Mouse (Mus musculus) intestine, embryonic 14.5 days (tissue): ENCODE results near the gene Prkcb. TPM values are rescaled to one million over a fixed set of nuclear protein-coding genes. Genes with fewer than 3 reads are reported as not detected.

Experiments
- ATAC-seq: fragments of 200-750 bp; cut with Nextera tagmentation; replicated peaks from 2 replicates; pipeline ENCODE4 v1.8.0; 2017; ENCODE audit warnings: low read depth, moderate number of reproducible peaks, moderate TSS enrichment, moderate library complexity; ENCODE audit not compliant: low FRiP score, low TSS enrichment
- DNase-seq: peaks from one replicate; pipeline ENCODE4 v3.0.0-alpha.2; 2018; ENCODE audit warnings: low spot score
- H3K27ac ChIP-seq: fragments of 300-500 bp; sonication (generic); 2 replicates; pipeline ENCODE4 v1.5.1; 2014; ENCODE audit warnings: low read depth, mild to moderate bottlenecking, control low read depth
- H3K27me3 ChIP-seq: fragments of 300-500 bp; sonication (generic); replicated peaks from 2 replicates; pipeline ENCODE4 v1.6.1; 2014; ENCODE audit warnings: low read length, control low read depth; ENCODE audit not compliant: control insufficient read depth, insufficient read depth
- H3K36me3 ChIP-seq: fragments of 300-500 bp; sonication (generic); 2 replicates; pipeline ENCODE4 v1.6.1; 2014; ENCODE audit warnings: low read length, control low read depth; ENCODE audit not compliant: control insufficient read depth, insufficient read depth
- H3K4me1 ChIP-seq: fragments of 300-500 bp; sonication (generic); replicated peaks from 2 replicates; pipeline ENCODE4 v1.6.1; 2014; ENCODE audit warnings: low read length, control low read depth, mixed read lengths; ENCODE audit not compliant: control insufficient read depth, insufficient read depth
- H3K4me2 ChIP-seq: fragments of 300-500 bp; sonication (generic); 2 replicates; pipeline ENCODE4 v1.6.1; 2014; ENCODE audit warnings: low read length
- H3K4me3 ChIP-seq: fragments of 300-500 bp; sonication (generic); 2 replicates; pipeline ENCODE4 v1.5.1; 2014; ENCODE audit warnings: low read depth, low read length, control low read depth, mixed read lengths
- H3K9ac ChIP-seq: fragments of 300-500 bp; sonication (generic); 2 replicates; pipeline ENCODE4 v1.6.1; 2014; ENCODE audit warnings: mild to moderate bottlenecking, low read length
- H3K9me3 ChIP-seq: fragments of 300-500 bp; sonication (generic); 2 replicates; pipeline ENCODE4 v1.6.1; 2016; ENCODE audit warnings: low read length, control low read depth; ENCODE audit not compliant: control insufficient read depth
- WGBS: fragments of 180-500 bp; shearing (Covaris S2); extraction: QIAGEN DNeasy Blood & Tissue Kit; methylation state at CpG from one replicate; pipeline ENCODE4 v1.1.7; 2014; 5-methylcytosine and 5-hydroxymethylcytosine counted together
- polyA plus RNA-seq: library from polyadenylated mRNA; unstranded; fragments of >200 nt; fragmentation: Nextera tagmentation; extraction: Ambion mirVana; gene quantifications from 2 replicates; pipeline ENCODE4 v1.2.1, GENCODE M21; 2014

The Prkcb gene
- polyA plus RNA-seq, 1 experiment from 2014 or later: 19.0 TPM

DNA sequence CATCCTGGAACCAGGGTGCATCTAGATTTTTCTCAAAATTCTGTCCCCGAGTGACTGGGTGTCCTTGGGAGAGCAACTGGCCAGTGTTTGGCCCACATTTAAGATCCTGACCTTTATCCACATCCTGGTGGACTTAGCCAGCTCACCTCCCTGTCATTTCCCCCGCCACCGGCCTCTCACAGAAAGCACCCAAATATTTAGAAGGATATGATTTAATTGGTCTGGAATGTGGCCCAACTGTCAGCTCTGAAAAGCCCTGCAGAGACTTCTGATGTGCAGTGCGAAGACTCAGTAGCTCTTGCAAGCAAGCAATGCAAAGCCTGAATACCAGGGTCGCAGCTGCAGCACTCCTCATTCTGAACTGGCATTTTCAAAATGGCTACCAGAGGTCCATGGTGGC is 274.0 kb downstream of the Prkcb start:
- WGBS: 46% methylated on average over 5 of the region's 5 CpGs
- DNase-seq (no peak), ATAC-seq (no peak)

GRCm38 (mm10) chr7:122565371-122565770 is 276.8 kb downstream of the Prkcb start:
- Histone ChIP-seq H3K4me2 (no peak overlapping the region), H3K4me1 (no peaks in the 10 kb centered on the region), H3K36me3 (no peaks in the 10 kb centered on the region), H3K27ac (no peak overlapping the region), H3K4me3 (no peak overlapping the region), H3K9ac (no peak overlapping the region), H3K27me3 (no peaks in the 10 kb centered on the region), H3K9me3 (no peaks in the 10 kb centered on the region)
- WGBS: 79% methylated on average over 1 of the region's 1 CpGs
- DNase-seq (no peak), ATAC-seq (no peak)

More for the DNA sequence above, 274.0 kb downstream of the Prkcb start:
- Histone ChIP-seq H3K27ac (no peak overlapping the region), H3K36me3 (no peaks in the 10 kb centered on the region), H3K4me1 (0 out of 2 replicates have a peak, but pooled peaks cover 3% of the 10 kb centered on the region), H3K9me3 (no peaks in the 10 kb centered on the region), H3K4me2 (no peak overlapping the region), H3K4me3 (no peak overlapping the region), H3K9ac (no peak overlapping the region), H3K27me3 (no peaks in the 10 kb centered on the region)

DNA sequence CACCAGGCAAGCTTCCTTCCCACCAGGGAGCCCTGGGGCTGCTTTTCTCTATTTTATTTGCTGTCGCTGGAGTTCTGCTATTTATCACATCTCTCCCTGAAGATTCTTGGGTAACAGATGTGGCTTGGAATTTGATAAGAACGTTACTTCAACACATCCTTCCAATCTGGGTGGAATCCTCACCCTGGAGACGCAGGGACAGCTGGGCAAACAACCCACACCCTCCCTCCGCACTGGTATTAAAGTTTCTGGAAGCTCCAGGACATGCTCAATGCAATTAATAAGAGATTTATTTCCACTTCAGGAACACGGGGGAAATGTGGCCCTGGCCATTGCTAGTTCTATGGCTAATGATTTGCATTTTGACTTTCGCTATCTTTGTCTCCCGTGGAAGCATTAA is 277.5 kb downstream of the Prkcb start:
- H3K4me1 ChIP-seq: no peaks in the 10 kb centered on the region
- no peak overlapping the region for H3K27ac ChIP-seq
- no peaks in the 10 kb centered on the region for H3K27me3 ChIP-seq
- no peak overlapping the region for H3K9ac ChIP-seq
- no peak overlapping the region for H3K4me3 ChIP-seq
- no peaks in the 10 kb centered on the region for H3K36me3 ChIP-seq
- no peak overlapping the region for H3K4me2 ChIP-seq
- ATAC-seq (no peak), DNase-seq (no peak)
- WGBS: 34% methylated on average over 7 of the region's 7 CpGs
- no peaks in the 10 kb centered on the region for H3K9me3 ChIP-seq

DNA sequence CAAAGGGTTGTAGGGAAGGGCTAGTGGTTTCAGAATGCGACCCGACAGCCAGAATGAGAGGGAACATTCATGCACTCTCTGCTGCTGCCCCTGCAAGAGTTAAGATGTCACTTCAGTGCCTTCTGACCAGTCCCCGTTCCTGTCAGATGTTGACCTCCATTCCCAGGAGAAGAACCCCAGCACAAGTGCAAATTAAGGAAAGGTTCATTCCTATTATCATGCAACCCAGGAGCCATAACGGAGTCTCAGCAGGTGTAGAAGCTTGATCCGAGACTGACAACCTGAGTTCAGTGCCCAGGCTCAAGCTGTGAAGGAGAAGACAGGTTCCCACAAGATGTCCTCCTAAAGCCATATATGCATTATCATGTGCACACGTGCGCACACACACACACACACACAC is 280.2 kb downstream of the Prkcb start:
- Histone ChIP-seq H3K9me3 (no peaks in the 10 kb centered on the region), H3K36me3 (no peaks in the 10 kb centered on the region), H3K4me2 (no peak overlapping the region), H3K9ac (no peak overlapping the region), H3K27ac (no peak overlapping the region), H3K27me3 (no peaks in the 10 kb centered on the region), H3K4me1 (no peaks in the 10 kb centered on the region), H3K4me3 (no peak overlapping the region)
- DNase-seq (no peak), ATAC-seq (no peak)
- 87% methylated on average over 7 of the region's 7 CpGs for WGBS

DNA sequence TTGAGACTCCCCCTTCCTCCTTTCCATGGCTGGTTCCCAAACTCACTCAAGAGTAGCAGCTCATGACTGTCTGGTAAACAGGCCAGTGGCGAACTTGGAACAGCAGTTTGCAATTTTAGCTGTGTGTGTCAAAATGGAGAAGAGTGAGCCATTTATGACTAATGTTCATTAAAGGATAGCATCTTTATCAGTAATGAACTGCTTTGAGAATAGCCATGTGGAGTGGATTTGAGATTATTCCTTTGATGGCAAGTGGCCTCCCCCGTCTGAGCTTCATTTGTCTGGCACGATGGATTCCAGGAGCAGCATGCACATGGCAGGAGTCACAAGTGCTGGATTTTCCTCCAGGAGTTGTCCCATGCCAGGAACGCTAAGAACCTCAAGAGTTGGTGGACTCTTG is 281.9 kb downstream of the Prkcb start:
- no peak for DNase-seq

GRCm38 (mm10) chr7:122573101-122573635 is 284.6 kb downstream of the Prkcb start:
- Histone ChIP-seq H3K27me3 (no peaks in the 10 kb centered on the region), H3K4me1 (0 out of 2 replicates have a peak, but pooled peaks cover 4% of the 10 kb centered on the region), H3K4me3 (no peak overlapping the region), H3K9ac (no peak overlapping the region), H3K36me3 (no peaks in the 10 kb centered on the region), H3K4me2 (no peak overlapping the region), H3K9me3 (no peaks in the 10 kb centered on the region), H3K27ac (no peak overlapping the region)
- DNase-seq (no peak), ATAC-seq (no peak)
- whole genome bisulfite sequencing: 89% methylated on average over 3 of the region's 3 CpGs

More for the DNA sequence above, 281.9 kb downstream of the Prkcb start:
- Histone ChIP-seq H3K27me3 (no peaks in the 10 kb centered on the region), H3K27ac (no peak overlapping the region), H3K4me2 (no peak overlapping the region), H3K9me3 (no peaks in the 10 kb centered on the region), H3K4me3 (no peak overlapping the region), H3K9ac (no peak overlapping the region), H3K4me1 (0 out of 2 replicates have a peak, but pooled peaks cover 4% of the 10 kb centered on the region), H3K36me3 (no peaks in the 10 kb centered on the region)
- ATAC-seq: no peak
- 58% methylated on average over 4 of the region's 4 CpGs for WGBS

- DNase-seq (no peak), ATAC-seq (no peak)
- 0 out of 2 replicates have a peak, but pooled peaks cover 4% of the 10 kb centered on the region for H3K4me1 ChIP-seq
- H3K36me3 ChIP-seq: no peaks in the 10 kb centered on the region
- 79% methylated on average over 7 of the region's 7 CpGs for WGBS
- no peak overlapping the region for H3K9ac ChIP-seq
- H3K27me3 ChIP-seq: no peaks in the 10 kb centered on the region
- no peak overlapping the region for H3K27ac ChIP-seq
- no peaks in the 10 kb centered on the region for H3K9me3 ChIP-seq
- no peak overlapping the region for H3K4me2 ChIP-seq
- no peak overlapping the region for H3K4me3 ChIP-seq
These were observed 285.9 kb downstream of the Prkcb start for GRCm38 (mm10) chr7:122574418-122574817.

DNA sequence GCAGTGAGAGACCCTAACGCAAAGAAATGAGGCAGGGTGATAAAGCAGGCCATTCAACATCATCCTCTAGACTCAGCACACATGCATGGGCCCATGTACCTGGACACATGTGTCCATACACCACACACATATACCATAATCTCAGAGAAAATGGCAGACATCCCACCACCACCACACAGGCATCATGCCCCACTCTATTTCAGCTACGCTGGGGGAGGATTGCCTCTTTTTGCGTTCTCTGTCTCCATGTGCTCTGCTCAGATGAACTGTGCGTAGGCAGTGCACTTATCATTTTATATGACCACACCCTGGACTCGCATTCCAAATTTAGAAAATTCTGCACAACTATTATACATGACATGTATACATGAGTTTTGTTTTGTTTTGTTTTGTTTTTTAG is 286.5 kb downstream of the Prkcb start:
- ATAC-seq: no peak
- Histone ChIP-seq H3K4me3 (no peak overlapping the region), H3K36me3 (no peaks in the 10 kb centered on the region), H3K27me3 (no peaks in the 10 kb centered on the region), H3K4me2 (no peak overlapping the region), H3K4me1 (0 out of 2 replicates have a peak, but pooled peaks cover 4% of the 10 kb centered on the region), H3K9ac (no peak overlapping the region), H3K27ac (no peak overlapping the region), H3K9me3 (no peaks in the 10 kb centered on the region)
- 81% methylated on average over 5 of the region's 5 CpGs for WGBS
- no peak for DNase-seq

DNA sequence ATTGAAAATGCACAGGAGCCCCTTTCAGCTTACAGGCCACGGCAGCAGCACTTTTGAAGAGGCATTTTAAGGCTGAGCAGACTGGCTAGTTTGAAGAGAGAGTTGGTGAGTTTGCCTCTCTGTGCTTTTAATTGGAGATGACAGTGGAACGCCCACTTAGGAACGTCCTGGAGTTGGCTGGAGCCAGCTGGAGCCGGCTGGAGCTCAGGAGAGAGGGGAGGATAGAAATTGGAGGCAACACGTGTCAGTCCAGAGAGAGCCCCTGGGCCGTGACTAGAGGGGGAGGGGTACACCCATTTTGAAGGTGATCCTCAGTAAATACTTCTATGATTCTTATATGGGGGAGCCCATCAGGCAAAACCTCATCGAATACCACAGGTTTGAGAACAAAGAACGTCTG is 287.0 kb downstream of the Prkcb start:
- Histone ChIP-seq H3K27me3 (no peaks in the 10 kb centered on the region), H3K9ac (no peak overlapping the region), H3K27ac (no peak overlapping the region), H3K4me3 (no peak overlapping the region), H3K4me1 (0 out of 2 replicates have a peak, but pooled peaks cover 4% of the 10 kb centered on the region), H3K4me2 (no peak overlapping the region), H3K36me3 (no peaks in the 10 kb centered on the region), H3K9me3 (no peaks in the 10 kb centered on the region)
- WGBS: 32% methylated on average over 8 of the region's 8 CpGs
- peak; percentile 59 for DNase-seq
- ATAC-seq: no peak
